Mouse (Mus musculus) hindbrain, postnatal 0 days (tissue): Measurements from ENCODE around the gene Apoe. TPM values are rescaled to one million over a fixed set of nuclear protein-coding genes. Genes with fewer than 3 reads are reported as not detected.

Experiments used
- ATAC-seq: fragments of 200-750 bp; cut with Nextera tagmentation; 2 replicates; pipeline ENCODE4 v1.8.0; 2017; ENCODE audit warnings: mild to moderate bottlenecking, moderate TSS enrichment, moderate library complexity
- DNase-seq: peaks from one replicate; pipeline ENCODE4 v3.0.0-alpha.2; 2015; ENCODE audit warnings: low spot score
- H3K27ac ChIP-seq: fragments of 300-500 bp; sonication (generic); 2 replicates; pipeline ENCODE4 v1.5.1; 2014; ENCODE audit warnings: mild to moderate bottlenecking
- H3K27me3 ChIP-seq: fragments of 300-500 bp; sonication (generic); 2 replicates; pipeline ENCODE4 v1.6.1; 2014; ENCODE audit warnings: low read length, mixed read lengths; ENCODE audit not compliant: insufficient read depth
- H3K36me3 ChIP-seq: fragments of 300-500 bp; sonication (generic); 2 replicates; pipeline ENCODE4 v1.6.1; 2014; ENCODE audit warnings: low read length, mixed read lengths; ENCODE audit not compliant: insufficient read depth
- H3K4me1 ChIP-seq: fragments of 300-500 bp; sonication (generic); 2 replicates; pipeline ENCODE4 v1.6.1; 2014; ENCODE audit warnings: antibody characterized with exemption, low read length, mixed read lengths; ENCODE audit not compliant: insufficient read depth
- H3K4me2 ChIP-seq: fragments of 300-500 bp; sonication (generic); 2 replicates; pipeline ENCODE4 v1.6.1; 2014; ENCODE audit warnings: low read depth, mild to moderate bottlenecking, low read length, moderate library complexity, mixed read lengths
- H3K4me3 ChIP-seq: fragments of 300-500 bp; sonication (generic); 2 replicates; pipeline ENCODE4 v1.5.1; 2014; ENCODE audit warnings: low read length
- H3K9ac ChIP-seq: fragments of 300-500 bp; sonication (generic); replicated peaks from 2 replicates; pipeline ENCODE4 v1.6.1; 2014; ENCODE audit warnings: mild to moderate bottlenecking, low read length, moderate library complexity, mixed read lengths
- H3K9me3 ChIP-seq: fragments of 300-500 bp; sonication (generic); 2 replicates; pipeline ENCODE4 v1.6.1; 2016; ENCODE audit warnings: low read length, mixed read lengths
- CTCF ChIP-seq: IDR thresholded peaks from 2 replicates; pipeline ENCODE4 v1.5.1; 2016; ENCODE audit warnings: antibody characterized with exemption, control low read depth, low read depth
- WGBS: fragments of 180-500 bp; shearing (Covaris S2); extraction: QIAGEN DNeasy Blood & Tissue Kit; methylation state at CpG from one replicate; pipeline ENCODE4 v1.1.7; 2014; 5-methylcytosine and 5-hydroxymethylcytosine counted together
- polyA plus RNA-seq: library from polyadenylated mRNA; unstranded; fragments of >200 nt; fragmentation: Nextera tagmentation; extraction: Ambion mirVana; gene quantifications from 2 replicates; pipeline ENCODE4 v1.2.1, GENCODE M21; 2015
- total RNA-seq: library from RNA; depleted of rRNA; stranded (reverse); fragments of >200 nt; gene quantifications from 2 replicates; pipeline ENCODE4 v1.2.3, GENCODE M21; 2014

The Apoe gene
- total and polyA plus RNA-seq, 2 experiments from 2014 or later = 2,525 to 3,307 TPM

DNA sequence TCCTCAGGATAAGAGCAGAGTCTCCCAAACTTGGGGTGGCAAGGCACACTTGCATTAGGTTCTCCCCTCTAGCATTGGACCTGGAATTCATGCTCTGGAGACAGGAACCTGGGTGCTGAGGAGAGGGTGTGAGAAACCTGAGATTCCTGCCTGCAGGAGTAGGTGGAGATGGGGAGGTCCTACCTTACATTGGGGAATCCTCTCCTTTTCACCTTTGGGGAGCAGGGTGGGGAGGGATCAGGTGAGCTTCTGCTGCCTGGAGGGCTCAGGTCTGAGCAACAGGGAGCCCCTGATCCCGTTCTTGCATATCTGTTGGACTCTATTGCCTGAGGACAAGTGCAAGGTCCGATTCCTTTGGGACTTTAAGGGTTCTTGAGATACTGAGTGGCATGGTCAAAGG is 17.8 kb upstream of the Apoe start:
- Histone ChIP-seq H3K4me2 (peak overlapping the region; percentile 49), H3K4me3 (no peak overlapping the region), H3K4me1 (peaks cover 9% of the 10 kb centered on the region; the same call in 1 of the 2 replicates), H3K9ac (peak overlapping the region; percentile 46; the same call in 1 of the 2 replicates), H3K9me3 (0 out of 2 replicates have a peak, but pooled peaks cover 2% of the 10 kb centered on the region), H3K36me3 (peaks cover 4% of the 10 kb centered on the region; the same call in 1 of the 2 replicates), H3K27ac (peak overlapping the region; percentile 87), H3K27me3 (no peaks in the 10 kb centered on the region)
- no peak for TF ChIP-seq CTCF
- ATAC-seq (no peak), DNase-seq (no peak)
- 83% methylated on average over 2 of the region's 2 CpGs for WGBS

GRCm38 (mm10) chr7:19716055-19716682 is 17.2 kb upstream of the Apoe start:
- DNase-seq = no peak
- TF ChIP-seq CTCF = no peak
- 4% methylated on average over 18 of the region's 18 CpGs for WGBS
- Histone ChIP-seq H3K9me3 (0 out of 2 replicates have a peak, but pooled peaks cover 2% of the 10 kb centered on the region), H3K4me3 (peak overlapping the region; percentile 18), H3K4me1 (peaks cover 9% of the 10 kb centered on the region; the same call in 1 of the 2 replicates), H3K27me3 (no peaks in the 10 kb centered on the region), H3K4me2 (peak overlapping the region; percentile 49), H3K36me3 (peaks cover 10% of the 10 kb centered on the region; the same call in 1 of the 2 replicates), H3K9ac (peak overlapping the region; percentile 46), H3K27ac (peak overlapping the region; percentile 87)
- ATAC-seq = no peak

DNA sequence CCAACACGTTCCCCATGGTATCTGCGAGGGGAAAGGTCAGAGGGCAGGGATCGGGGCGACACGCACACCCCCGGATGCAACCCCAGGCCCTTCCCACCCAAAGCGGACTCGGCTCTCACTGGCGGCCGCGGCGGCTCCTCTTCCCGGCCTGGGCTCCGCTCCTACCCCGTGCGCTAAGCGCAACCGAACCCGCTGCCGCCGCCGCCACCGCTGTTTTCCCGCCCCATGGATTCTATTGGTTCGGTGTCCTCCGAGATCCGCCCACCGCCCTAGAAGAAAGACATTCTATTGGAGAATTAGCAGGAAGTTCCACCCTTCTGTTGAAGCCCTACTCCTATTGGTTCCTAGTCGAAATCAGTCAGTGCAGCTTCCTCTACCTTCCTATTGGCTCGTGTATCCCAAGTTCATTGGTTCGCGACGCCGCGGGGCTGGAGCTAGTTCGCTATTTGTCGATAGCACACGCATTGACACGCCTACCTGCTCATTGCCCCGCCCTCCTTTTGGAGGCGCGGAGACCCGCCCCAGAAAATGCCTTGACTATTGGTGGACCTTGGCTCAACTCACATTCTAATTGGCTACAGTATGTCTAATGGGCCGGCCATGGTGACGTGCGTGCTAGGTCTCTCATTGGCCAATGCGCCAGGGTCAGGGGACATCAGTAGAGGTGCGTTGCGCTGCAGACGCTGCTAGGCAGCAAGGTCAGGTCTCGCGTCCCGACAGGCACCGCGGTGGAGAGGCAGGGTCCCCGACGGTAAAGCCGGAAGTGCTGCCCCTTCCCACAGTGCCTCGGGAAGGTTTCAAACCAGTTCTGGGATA is 16.5 kb upstream of the Apoe start, which contains the start of gene Tomm40:
TSS of gene Tomm40 (minus strand) at position 200 of the 816 bp plus-strand sequence.
- DNase-seq (peak; percentile 100), ATAC-seq (peak; percentile 99)
- WGBS = 1% methylated on average over 57 of the region's 59 CpGs
- peaks cover 9% of the 10 kb centered on the region; the same call in 1 of the 2 replicates for H3K4me1 ChIP-seq
- H3K27ac ChIP-seq = peak within 1 kb of the TSS; percentile 91
- H3K4me2 ChIP-seq = peak within 1 kb of the TSS; percentile 95
- peak within 1 kb of the TSS; percentile 98 for H3K4me3 ChIP-seq
- peak; percentile 10; the same call in 1 of the 2 replicates for TF ChIP-seq CTCF
- H3K27me3 ChIP-seq = no peaks in the 10 kb centered on the region
- no peaks in the 10 kb centered on the region for H3K9me3 ChIP-seq
- peaks cover 10% of the 10 kb centered on the region; the same call in 1 of the 2 replicates for H3K36me3 ChIP-seq
- H3K9ac ChIP-seq = peak within 1 kb of the TSS; percentile 98

- DNase-seq = peak; percentile 15
- H3K9me3 ChIP-seq = no peaks in the 10 kb centered on the region
- WGBS = under 1% methylated on average over 39 of the region's 39 CpGs
Measured at GRCm38 (mm10) chr7:19714836-19715235, 15.8 kb upstream of the Apoe start.

DNA sequence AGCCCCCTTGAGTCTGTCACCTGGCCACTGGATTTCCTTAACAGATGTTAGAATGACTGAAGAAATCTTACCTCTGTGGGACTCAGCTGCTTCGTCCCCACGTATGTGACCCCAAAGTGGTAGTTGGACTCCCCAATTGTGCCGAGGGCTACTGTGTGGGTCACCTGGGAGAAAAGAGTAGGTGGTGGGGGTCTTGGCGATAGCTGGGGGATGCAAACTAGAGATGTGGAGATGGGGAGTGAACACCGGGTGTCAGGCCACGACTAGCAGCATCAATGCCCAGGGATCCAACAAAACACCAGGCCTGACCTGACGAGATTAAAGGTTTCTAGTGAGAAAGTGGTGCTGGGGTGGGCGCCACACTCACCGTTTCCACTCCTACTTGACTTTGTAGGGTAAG is 14.6 kb upstream of the Apoe start:
- ATAC-seq (no peak), DNase-seq (no peak)
- WGBS = 89% methylated on average over 9 of the region's 9 CpGs
- TF ChIP-seq CTCF = no peak
- H3K36me3 ChIP-seq = peaks cover 24% of the 10 kb centered on the region; the same call in 1 of the 2 replicates
- H3K27me3 ChIP-seq = no peaks in the 10 kb centered on the region
- no peak overlapping the region for H3K9ac ChIP-seq
- H3K27ac ChIP-seq = no peak overlapping the region
- H3K4me1 ChIP-seq = peaks cover 9% of the 10 kb centered on the region; the same call in 1 of the 2 replicates
- no peaks in the 10 kb centered on the region for H3K9me3 ChIP-seq
- no peak overlapping the region for H3K4me3 ChIP-seq
- no peak overlapping the region for H3K4me2 ChIP-seq

More at GRCm38 (mm10) chr7:19714836-19715235, 15.8 kb upstream of the Apoe start:
- Histone ChIP-seq H3K27me3 (no peaks in the 10 kb centered on the region), H3K27ac (peak overlapping the region; percentile 91), H3K4me3 (peak overlapping the region; percentile 98), H3K9ac (peak overlapping the region; percentile 98), H3K4me2 (peak overlapping the region; percentile 95), H3K36me3 (peaks cover 12% of the 10 kb centered on the region; the same call in 1 of the 2 replicates), H3K4me1 (peaks cover 9% of the 10 kb centered on the region; the same call in 1 of the 2 replicates)
- no peak for ATAC-seq
- no peak for TF ChIP-seq CTCF

DNA sequence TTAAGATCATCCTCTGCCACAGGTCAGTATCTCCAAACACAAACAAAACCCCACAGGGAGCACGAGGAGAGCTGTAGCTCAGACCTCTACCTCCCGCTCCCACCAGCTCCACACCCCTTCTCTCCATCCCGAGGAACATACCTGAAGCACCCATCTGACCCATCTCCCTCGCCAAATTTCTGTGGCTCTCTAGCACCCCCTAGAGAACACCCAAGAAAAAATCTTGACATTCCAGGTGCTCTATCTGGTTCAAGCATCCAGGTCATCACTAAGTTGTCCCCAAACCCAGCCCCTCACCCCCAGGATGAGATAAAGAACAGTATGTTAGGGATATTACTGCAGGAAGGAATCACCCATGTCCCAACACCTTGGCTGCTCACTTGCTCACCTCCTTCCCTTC is 14.2 kb upstream of the Apoe start:
- DNase-seq = peak; percentile 19
- ATAC-seq = no peak
- WGBS = 53% methylated on average over 4 of the region's 4 CpGs
- no peak overlapping the region for H3K4me3 ChIP-seq
- H3K36me3 ChIP-seq = peaks cover 26% of the 10 kb centered on the region; the same call in 1 of the 2 replicates
- H3K27ac ChIP-seq = no peak overlapping the region
- H3K4me1 ChIP-seq = peaks cover 9% of the 10 kb centered on the region; the same call in 1 of the 2 replicates
- no peak overlapping the region for H3K9ac ChIP-seq
- no peaks in the 10 kb centered on the region for H3K27me3 ChIP-seq
- H3K9me3 ChIP-seq = no peaks in the 10 kb centered on the region
- TF ChIP-seq CTCF = peak; percentile 53
- H3K4me2 ChIP-seq = no peak overlapping the region
